Mouse (Mus musculus) CH12.LX (cell line): ENCODE measurements around the gene Cdc14a. TPM values are rescaled to one million over a fixed set of nuclear protein-coding genes. Genes with fewer than 3 reads are reported as not detected.

Source experiments
- DNase-seq: peaks from one replicate; pipeline ENCODE4 v3.0.0-alpha.2; 2013; ENCODE audit errors: extremely low read depth
- H3K27ac ChIP-seq: 2 replicates; pipeline ENCODE4 v1.5.1; 2012; ENCODE audit warnings: low read depth, mild to moderate bottlenecking, control low read depth, moderate library complexity; ENCODE audit not compliant: insufficient read depth
- H3K27me3 ChIP-seq: replicated peaks from 2 replicates; pipeline ENCODE3; 2012; ENCODE audit warnings: inconsistent platforms
- H3K36me3 ChIP-seq, 2 experiments: replicated peaks in 1 of 2; 2 replicates each; pipeline versions ENCODE3 to v1.6.1; 2012; ENCODE audit warnings: inconsistent platforms in 1 of 2, low read length in 1 of 2, mild to moderate bottlenecking in 1 of 2, mixed read lengths in 1 of 2, moderate library complexity in 1 of 2; ENCODE audit not compliant: control insufficient read depth in 1 of 2, insufficient read depth in 1 of 2
- H3K4me1 ChIP-seq, 2 experiments: 2 replicates each; pipeline ENCODE4 v1.6.1; 2012; ENCODE audit warnings: inconsistent platforms in 1 of 2, moderate library complexity in 1 of 2; ENCODE audit not compliant: insufficient read depth in 2 of 2, control insufficient read depth in 1 of 2
- H3K4me2 ChIP-seq: 2 replicates; pipeline ENCODE4 v1.6.1; 2012; ENCODE audit warnings: low read depth, mild to moderate bottlenecking, control low read depth; ENCODE audit not compliant: poor library complexity, insufficient read depth, severe bottlenecking
- H3K4me3 ChIP-seq, 3 experiments: fragments of 150-350 bp in 1 of 3; sonication (generic) in 1 of 3; replicated peaks in 1 of 3; 2 replicates each; pipeline versions ENCODE3 to v1.5.1; 2011 to 2012; ENCODE audit warnings: low read depth in 2 of 3, low read length in 2 of 3, mild to moderate bottlenecking in 2 of 3, moderate library complexity in 2 of 3, control low read depth in 1 of 3, improper control_type of control experiment in 1 of 3, inconsistent platforms in 1 of 3, mixed read lengths in 1 of 3; ENCODE audit not compliant: poor library complexity in 1 of 3
- H3K79me2 ChIP-seq: replicated peaks from 2 replicates; pipeline ENCODE4 v1.6.1; 2012; ENCODE audit warnings: mild to moderate bottlenecking, moderate library complexity; ENCODE audit not compliant: control insufficient read depth, poor library complexity, insufficient read depth, severe bottlenecking; ENCODE audit errors: extremely low read depth
- H3K9ac ChIP-seq: 2 replicates; pipeline ENCODE4 v1.6.1; 2012; ENCODE audit warnings: low read depth, mild to moderate bottlenecking, control low read depth, moderate library complexity; ENCODE audit not compliant: insufficient read depth
- H3K9me3 ChIP-seq: replicated peaks from 2 replicates; pipeline ENCODE3; 2012; ENCODE audit warnings: low read length, inconsistent platforms, mixed read lengths
- BHLHE40 ChIP-seq: IDR thresholded peaks from 2 replicates; pipeline ENCODE4 v1.6.1; 2011; ENCODE audit warnings: mild to moderate bottlenecking, low read depth, low read length, improper control_type of control experiment
- CHD1 ChIP-seq: IDR thresholded peaks from 2 replicates; pipeline ENCODE4 v1.6.1; 2012; ENCODE audit warnings: low read depth, low read length, improper control_type of control experiment, inconsistent platforms
- CHD2 ChIP-seq: IDR thresholded peaks from 2 replicates; pipeline ENCODE4 v1.6.1; 2011; ENCODE audit warnings: low read length, improper control_type of control experiment
- CTCF ChIP-seq, 2 experiments: IDR thresholded peaks in 1 of 2; conservative IDR thresholded peaks in 1 of 2; 2 replicates each; pipeline ENCODE4 v1.5.1; 2011 to 2012; ENCODE audit warnings: low read depth in 2 of 2, low read length in 2 of 2, improper control_type of control experiment in 1 of 2, inconsistent platforms in 1 of 2, mild to moderate bottlenecking in 1 of 2, moderate library complexity in 1 of 2
- EP300 ChIP-seq: IDR thresholded peaks from 2 replicates; pipeline ENCODE4 v1.6.1; 2011; ENCODE audit warnings: low read length, improper control_type of control experiment
- ETS1 ChIP-seq: conservative IDR thresholded peaks from 2 replicates; pipeline ENCODE4 v1.6.1; 2012; ENCODE audit warnings: low read depth, mild to moderate bottlenecking, inconsistent platforms, low read length, improper control_type of control experiment, moderate library complexity
- GABPA ChIP-seq: IDR thresholded peaks from 2 replicates; pipeline ENCODE4 v1.6.1; 2012; ENCODE audit warnings: low read depth, low read length, improper control_type of control experiment, inconsistent platforms; ENCODE audit not compliant: insufficient replicate concordance
- HCFC1 ChIP-seq: IDR thresholded peaks from 2 replicates; pipeline ENCODE4 v1.6.1; 2012; ENCODE audit warnings: low read depth, mild to moderate bottlenecking, inconsistent platforms, low read length, improper control_type of control experiment
- IRF4 ChIP-seq: IDR thresholded peaks from 2 replicates; pipeline ENCODE4 v1.6.1; 2014; ENCODE audit warnings: low read depth, mild to moderate bottlenecking, inconsistent platforms, low read length, improper control_type of control experiment
- JUND ChIP-seq: conservative IDR thresholded peaks from 2 replicates; pipeline ENCODE4 v1.6.1; 2011; ENCODE audit warnings: low read depth, low read length, improper control_type of control experiment
- MAFK ChIP-seq: IDR thresholded peaks from 2 replicates; pipeline ENCODE4 v1.6.1; 2011; ENCODE audit warnings: low read length, improper control_type of control experiment; ENCODE audit not compliant: insufficient replicate concordance
- MAX ChIP-seq: IDR thresholded peaks from 2 replicates; pipeline ENCODE4 v1.6.1; 2011; ENCODE audit warnings: low read length, improper control_type of control experiment
- MAZ ChIP-seq: IDR thresholded peaks from 2 replicates; pipeline ENCODE4 v1.6.1; 2012; ENCODE audit warnings: low read depth, mild to moderate bottlenecking, inconsistent platforms, low read length, improper control_type of control experiment, moderate library complexity
- MXI1 ChIP-seq: IDR thresholded peaks from 2 replicates; pipeline ENCODE4 v1.6.1; 2011; ENCODE audit warnings: mild to moderate bottlenecking, low read depth, low read length, improper control_type of control experiment
- MYC ChIP-seq: IDR thresholded peaks from 2 replicates; pipeline ENCODE4 v1.6.1; 2011; ENCODE audit warnings: low read depth, mild to moderate bottlenecking, improper control_type of control experiment, low read length
- NRF1 ChIP-seq: IDR thresholded peaks from 2 replicates; pipeline ENCODE4 v1.6.1; 2014; ENCODE audit warnings: low read depth, mild to moderate bottlenecking, inconsistent platforms, low read length, improper control_type of control experiment, moderate library complexity
- POLR2AphosphoS2 ChIP-seq: IDR thresholded peaks from 2 replicates; pipeline ENCODE4 v1.6.1; 2011; ENCODE audit warnings: low read depth, low read length, improper control_type of control experiment
- RAD21 ChIP-seq: IDR thresholded peaks from 2 replicates; pipeline ENCODE4 v1.6.1; 2011; ENCODE audit warnings: low read depth, mild to moderate bottlenecking, low read length, improper control_type of control experiment, moderate library complexity
- RCOR1 ChIP-seq: conservative IDR thresholded peaks from 2 replicates; pipeline ENCODE4 v1.6.1; 2012; ENCODE audit warnings: low read depth, mild to moderate bottlenecking, inconsistent platforms, low read length, improper control_type of control experiment
- SMC3 ChIP-seq: IDR thresholded peaks from 2 replicates; pipeline ENCODE4 v1.6.1; 2011; ENCODE audit warnings: low read depth, low read length, improper control_type of control experiment
- TCF12 ChIP-seq: IDR thresholded peaks from 2 replicates; pipeline ENCODE4 v1.6.1; 2014; ENCODE audit warnings: low read depth, mild to moderate bottlenecking, inconsistent platforms, low read length, improper control_type of control experiment
- UBTF ChIP-seq: IDR thresholded peaks from 2 replicates; pipeline ENCODE4 v1.6.1; 2012; ENCODE audit warnings: low read depth, mild to moderate bottlenecking, inconsistent platforms, low read length, improper control_type of control experiment, moderate library complexity
- USF1 ChIP-seq: IDR thresholded peaks from 2 replicates; pipeline ENCODE4 v1.6.1; 2014; ENCODE audit warnings: low read depth, mild to moderate bottlenecking, inconsistent platforms, low read length, improper control_type of control experiment
- ZC3H11A ChIP-seq: IDR thresholded peaks from 2 replicates; pipeline ENCODE4 v1.6.1; 2012; ENCODE audit warnings: low read depth, mild to moderate bottlenecking, inconsistent platforms, low read length, improper control_type of control experiment
- ZKSCAN1 ChIP-seq: IDR thresholded peaks from 2 replicates; pipeline ENCODE4 v1.6.1; 2012; ENCODE audit warnings: low read depth, inconsistent platforms, low read length, improper control_type of control experiment, borderline replicate concordance
- ZMIZ1 ChIP-seq: IDR thresholded peaks from 2 replicates; pipeline ENCODE4 v1.6.1; 2012; ENCODE audit warnings: low read depth, mild to moderate bottlenecking, inconsistent platforms, low read length, improper control_type of control experiment
- ZNF384 ChIP-seq: IDR thresholded peaks from 2 replicates; pipeline ENCODE4 v1.6.1; 2012; ENCODE audit warnings: low read depth, low read length, improper control_type of control experiment, inconsistent platforms
- dilution Hi-C: fragments of 300-500 bp; cut with MboI; formaldehyde crosslinking; loops from 2 replicates; pipeline ENCODE4 v1.14.3; 2020; ENCODE audit warnings: low sequenced_read_pairs; ENCODE audit not compliant: extremely low pct_unique_long_range_greater_than_20kb, extremely low pct_ligation_motif_present
- in situ Hi-C: fragments of 300-500 bp; cut with MboI; formaldehyde crosslinking; loops from 3 replicates; pipeline ENCODE4 v1.14.3; 2019; ENCODE audit warnings: low sequenced_read_pairs, low pct_ligation_motif_present, low pct_unique_long_range_greater_than_20kb, mixed read lengths
- polyA plus RNA-seq: library from polyadenylated mRNA; unstranded; fragments of >175 nt; gene quantifications from 2 replicates; pipeline ENCODE4 v1.2.1, GENCODE M21; 2012; ENCODE audit warnings: low read depth; ENCODE audit not compliant: insufficient read length
- total RNA-seq, 2 experiments: library from RNA; depleted of rRNA; stranded (reverse); fragments of 300-350 nt in 1 of 2; fragments of >200 nt in 1 of 2; gene quantifications; 2 replicates each; pipeline ENCODE4 v1.2.3; 2012 to 2014

Gene Cdc14a
- total and polyA plus RNA-seq, 3 experiments, result 9.4 to 12.1 (median 9.8) TPM

GRCm38 (mm10) chr3:116333711-116334110 lies 90.1 kb downstream of the Cdc14a start:
- Histone ChIP-seq H3K4me1 (peaks cover 0 to 15% of the 10 kb centered on the region in 2 experiments; a peak in 2 of 4 replicates), H3K27ac (no peak overlapping the region), H3K4me2 (no peak overlapping the region), H3K9ac (no peak overlapping the region)
- dilution Hi-C loops, result no loop called here
- no peak for TF ChIP-seq NRF1
- no peak for TF ChIP-seq GABPA
- TF ChIP-seq CTCF (conservative IDR thresholded peaks at IDR 0.05 in 1 of 2, IDR thresholded peaks at IDR 0.05 in 1 of 2; ENCODE audit: low read depth in 2 of 2, low read length in 2 of 2), result no peak
- no peak for TF ChIP-seq RCOR1
- no peak for TF ChIP-seq UBTF
- TF ChIP-seq CHD1, result no peak
- TF ChIP-seq ETS1, result no peak
- TF ChIP-seq MAX, result no peak
- no peak for TF ChIP-seq POLR2AphosphoS2
- TF ChIP-seq ZNF384, result no peak
- no peak for TF ChIP-seq IRF4
- TF ChIP-seq TCF12, result no peak
- no peak for TF ChIP-seq MYC
- TF ChIP-seq, all 38 proteins: peak for 0
- in situ Hi-C loops, result loop anchor here (25.0 kb wide), 3 partner anchors 254 to 504 kb away; partner anchors contain the start of gene Sass6
- DNase-seq, result no peak
- H3K79me2 ChIP-seq, result no peaks in the 10 kb centered on the region
- no peaks in the 10 kb centered on the region for H3K9me3 ChIP-seq
- peaks cover 9 to 44% of the 10 kb centered on the region in 2 experiments for H3K36me3 ChIP-seq
- H3K27me3 ChIP-seq, result no peaks in the 10 kb centered on the region
- H3K4me3 ChIP-seq, result no peak overlapping the region

GRCm38 (mm10) chr3:116333229-116333628 lies 90.6 kb downstream of the Cdc14a start:
- H3K9me3 ChIP-seq, result no peaks in the 10 kb centered on the region
- H3K36me3 ChIP-seq, result peaks cover 12 to 45% of the 10 kb centered on the region in 2 experiments
- in situ Hi-C loops, result loop anchor here (25.0 kb wide), 3 partner anchors 254 to 504 kb away; partner anchors contain the start of gene Sass6
- no peak overlapping the region for H3K9ac ChIP-seq
- peak; percentile 40 for DNase-seq
- H3K4me2 ChIP-seq, result no peak overlapping the region
- peaks cover 0 to 14% of the 10 kb centered on the region in 2 experiments; a peak in 2 of 4 replicates for H3K4me1 ChIP-seq
- H3K27me3 ChIP-seq, result no peaks in the 10 kb centered on the region
- H3K79me2 ChIP-seq, result no peaks in the 10 kb centered on the region
- H3K4me3 ChIP-seq, result no peak overlapping the region
- TF ChIP-seq ZMIZ1, result no peak
- no peak for TF ChIP-seq CHD2
- no peak for TF ChIP-seq MXI1
- TF ChIP-seq MAFK, result no peak
- TF ChIP-seq CTCF (conservative IDR thresholded peaks at IDR 0.05 in 1 of 2, IDR thresholded peaks at IDR 0.05 in 1 of 2; ENCODE audit: low read depth in 2 of 2, low read length in 2 of 2), result peak; percentile 28 to 77; a peak in 2 of 4 replicates
- no peak for TF ChIP-seq ZC3H11A
- peak; percentile 47 for TF ChIP-seq SMC3
- TF ChIP-seq MYC, result no peak
- TF ChIP-seq RCOR1, result no peak
- TF ChIP-seq BHLHE40, result no peak
- no peak for TF ChIP-seq JUND
- no peak for TF ChIP-seq EP300
- TF ChIP-seq HCFC1, result no peak
- peak; percentile 100 for TF ChIP-seq ZNF384
- TF ChIP-seq USF1, result no peak
- no peak for TF ChIP-seq ZKSCAN1
- TF ChIP-seq IRF4, result no peak
- no peak for TF ChIP-seq MAZ
- TF ChIP-seq RAD21, result peak; percentile 65
- no peak for TF ChIP-seq MAX
- dilution Hi-C loops, result no loop called here
- H3K27ac ChIP-seq, result no peak overlapping the region
